29 mouse cellular contexts compared by ENCODE assay signal in the genomic region with DNA sequence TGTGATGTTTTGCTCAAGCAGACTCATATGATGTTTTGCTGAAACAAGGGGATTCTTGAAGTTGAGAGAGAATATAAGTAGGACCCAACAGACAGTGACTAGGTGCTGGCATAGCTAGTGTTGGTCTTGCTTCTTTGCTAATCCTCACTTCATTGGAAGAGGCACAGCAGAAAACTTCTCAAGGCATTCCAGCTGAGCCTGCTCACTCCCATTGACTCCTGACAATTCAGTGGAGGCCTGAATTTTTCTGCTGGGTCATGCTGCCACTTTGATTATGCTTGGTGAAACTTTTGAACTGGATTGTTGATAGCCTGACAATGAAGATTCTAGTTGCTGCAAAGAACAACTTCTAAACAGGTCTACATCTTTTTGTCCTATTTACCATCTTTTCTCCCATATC.
"Had no signal": no experiment of that assay in that cellular context is flagged by ENCODE, and none has a peak within 500 bp of the region (broad histone marks: within the 10 kb centered on the region; RNA-seq: fewer than 3 reads in every experiment).

No protein-coding gene starts in this region.

- H3K4me1 ChIP-seq: embryonic facial prominence, embryonic 10.5 days; embryonic facial prominence, embryonic 12.5 days; embryonic facial prominence, embryonic 13.5 days; embryonic facial prominence, embryonic 15.5 days; forebrain, embryonic 10.5 days; forebrain, embryonic 12.5 days; forebrain, embryonic 13.5 days; forebrain, embryonic 15.5 days had no signal

- ATAC-seq: forebrain, embryonic 13.5 days; forebrain, embryonic 14.5 days; forebrain, embryonic 15.5 days; forebrain, embryonic 16.5 days; forebrain, postnatal 0 days had no signal

- H3K9ac ChIP-seq: embryonic facial prominence, embryonic 12.5 days; embryonic facial prominence, embryonic 13.5 days; embryonic facial prominence, embryonic 15.5 days; forebrain, embryonic 12.5 days; forebrain, embryonic 13.5 days; forebrain, embryonic 15.5 days; forebrain, postnatal 0 days had no signal

- DNase-seq: cerebellum, adult 2 months; cerebellum, adult 8-10 months; cerebellum, adult 9-10 months; cerebellum, adult 9-11 months; cerebellum, postnatal 10 days; cerebellum, postnatal 14 days; cerebellum, postnatal 25 days; cerebellum, postnatal 36 days; embryo, embryonic 11 days; forebrain, postnatal 0 days; gastrocnemius, adult 2 months; gastrocnemius, postnatal 10 days; gastrocnemius, postnatal 14 days; gastrocnemius, postnatal 25 days; gastrocnemius, postnatal 36 days; heart, adult 11 months; heart, adult 18-20 months; heart, adult 2 months had no signal

- H3K9me3 ChIP-seq: embryonic facial prominence, embryonic 10.5 days; embryonic facial prominence, embryonic 12.5 days; embryonic facial prominence, embryonic 13.5 days; embryonic facial prominence, embryonic 15.5 days; forebrain, embryonic 10.5 days; forebrain, embryonic 12.5 days; forebrain, embryonic 13.5 days; forebrain, embryonic 15.5 days had no signal

- H3K36me3 ChIP-seq: embryonic facial prominence, embryonic 10.5 days; embryonic facial prominence, embryonic 12.5 days; embryonic facial prominence, embryonic 13.5 days; embryonic facial prominence, embryonic 15.5 days; forebrain, embryonic 10.5 days; forebrain, embryonic 12.5 days; forebrain, embryonic 15.5 days had no signal

- H3K27ac ChIP-seq: embryonic facial prominence, embryonic 10.5 days; embryonic facial prominence, embryonic 12.5 days; embryonic facial prominence, embryonic 13.5 days; embryonic facial prominence, embryonic 15.5 days; forebrain, embryonic 10.5 days; forebrain, embryonic 12.5 days; forebrain, embryonic 13.5 days; forebrain, embryonic 15.5 days; gastrocnemius, adult 2 months; heart, adult 2 months had no signal

- H3K27me3 ChIP-seq: embryonic facial prominence, embryonic 12.5 days; embryonic facial prominence, embryonic 13.5 days; embryonic facial prominence, embryonic 15.5 days; forebrain, embryonic 12.5 days; forebrain, embryonic 13.5 days; forebrain, embryonic 15.5 days had no signal

- H3K4me3 ChIP-seq: embryonic facial prominence, embryonic 10.5 days; embryonic facial prominence, embryonic 12.5 days; embryonic facial prominence, embryonic 13.5 days; embryonic facial prominence, embryonic 15.5 days; erythroblast, embryonic 14.5 days; forebrain, embryonic 10.5 days; forebrain, embryonic 12.5 days; forebrain, embryonic 13.5 days; forebrain, embryonic 15.5 days; gastrocnemius, adult 2 months; heart, adult 2 months had no signal

- H3K4me2 ChIP-seq: embryonic facial prominence, embryonic 12.5 days; embryonic facial prominence, embryonic 13.5 days; embryonic facial prominence, embryonic 15.5 days; forebrain, embryonic 12.5 days; forebrain, embryonic 13.5 days; forebrain, embryonic 15.5 days had no signal
